14 mouse cellular contexts compared by ENCODE assay signal in the genomic region with DNA sequence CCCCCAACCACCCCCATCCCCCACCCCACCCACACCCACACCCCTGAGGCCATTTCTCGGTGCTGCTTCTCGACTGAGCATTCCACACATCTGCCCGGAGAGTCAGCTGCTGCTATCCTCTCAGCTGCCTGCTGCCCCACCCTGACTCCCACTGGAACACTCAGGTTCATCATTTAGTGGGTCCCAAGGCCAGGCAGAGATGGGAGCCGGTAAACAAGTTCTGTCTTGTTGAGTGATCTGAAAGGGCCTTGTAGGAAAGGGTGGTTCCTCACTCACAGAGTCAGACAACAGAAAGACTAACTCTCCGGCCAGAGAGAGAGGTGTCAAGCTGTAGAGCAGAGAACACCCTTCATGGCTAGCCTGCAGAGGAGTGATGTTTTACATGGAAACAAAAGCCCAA.
"Had no signal": no experiment of that assay in that cellular context is flagged by ENCODE, and none has a peak within 500 bp of the region (broad histone marks: within the 10 kb centered on the region; RNA-seq: fewer than 3 reads in every experiment).

No protein-coding gene starts in this region.

- H3K27me3 ChIP-seq: limb, embryonic 15.5 days; liver, embryonic 12.5 days; neural tube, embryonic 12.5 days had no signal

- DNase-seq: kidney, adult 2 months; kidney, postnatal 25 days; lung, postnatal 10 days; lung, postnatal 4 days; midbrain, embryonic 14.5 days; right cerebral cortex, postnatal 14 days; thymus, adult 18-20 months; thymus, postnatal 14 days had no signal

- H3K36me3 ChIP-seq: liver, embryonic 12.5 days; neural tube, embryonic 12.5 days had no signal

- H3K9ac ChIP-seq: limb, embryonic 15.5 days; liver, embryonic 12.5 days; lung, embryonic 14.5 days; neural tube, embryonic 12.5 days had no signal

- H3K9me3 ChIP-seq: limb, embryonic 15.5 days; liver, embryonic 12.5 days; midbrain, embryonic 10.5 days; neural tube, embryonic 12.5 days had no signal

- H3K4me1 ChIP-seq: liver, embryonic 12.5 days; midbrain, embryonic 10.5 days; neural tube, embryonic 12.5 days had no signal

- H3K27ac ChIP-seq: liver, embryonic 12.5 days; midbrain, embryonic 10.5 days; neural tube, embryonic 12.5 days had no signal

- H3K4me3 ChIP-seq: limb, embryonic 15.5 days; liver, embryonic 12.5 days; midbrain, embryonic 10.5 days; myocyte; neural tube, embryonic 12.5 days had no signal

- ATAC-seq: liver, embryonic 12.5 days had no signal

- H3K4me2 ChIP-seq: limb, embryonic 15.5 days; liver, embryonic 12.5 days; lung, embryonic 14.5 days; neural tube, embryonic 12.5 days had no signal
